ENCODE assay signal across 11 mouse cellular contexts in genomic region chr16:4270911-4271310, GRCm38 (mm10). TPM values are rescaled to one million over a fixed set of nuclear protein-coding genes. Genes with fewer than 3 reads are reported as not detected.
A peak's percentile ranks its signal among the peaks of the same experiment; 100 is the strongest.
DNase-seq lines count a peak whose midpoint lies in the region; TF ChIP-seq lines count a peak whose summit lies in the region.
"Had no signal": no experiment of that assay in that cellular context is flagged by ENCODE, and none has a peak within 500 bp of the region (broad histone marks: within the 10 kb centered on the region; RNA-seq: fewer than 3 reads in every experiment).

No protein-coding gene starts in this region.

- peak; percentile 20 for DNase-seq in embryo, embryonic 11 days
- no peak for DNase-seq in embryo, embryonic 10 days (ENCODE audit: low spot score)
- DNase-seq in kidney, adult 2 months, result peak; percentile 30
- DNase-seq in kidney, adult 11 months, result no peak
- DNase-seq in 3134 (ENCODE audit: extremely low read depth, insufficient read length, low spot score), result peak; percentile 68
- peak; percentile 35 to 50 for DNase-seq in heart, postnatal 10 days
- DNase-seq in ovary, postnatal 10 days (ENCODE audit: low spot score), result no peak
- DNase-seq in left cerebral cortex, postnatal 14 days (ENCODE audit: low spot score in 2 of 2), result no peak
- DNase-seq: gastrocnemius, postnatal 36 days; layer of hippocampus, postnatal 36 days; lung, postnatal 4 days had no signal

- H3K27ac ChIP-seq in kidney, adult 2 months (ENCODE audit: insufficient read depth, low read depth, low read length), result no peak overlapping the region

- no peaks in the 10 kb centered on the region for H3K27me3 ChIP-seq in kidney, adult 2 months (replicated peaks; ENCODE audit: control insufficient read depth, insufficient read depth, low read length)

- H3K4me1 ChIP-seq in kidney, adult 2 months (ENCODE audit: control insufficient read depth, insufficient read depth, low read length), result no peaks in the 10 kb centered on the region

- no peaks in the 10 kb centered on the region for H3K36me3 ChIP-seq in kidney, adult 2 months (ENCODE audit: control insufficient read depth, insufficient read depth, low read length)

- 16% methylated on average over 1 of the region's 1 CpGs for WGBS in kidney, adult 2 months

- TF ChIP-seq CTCF in kidney, adult 2 months (conservative IDR thresholded peaks at IDR 0.05; ENCODE audit: insufficient read depth, insufficient read length, low read depth, low read length), result no peak

- intact Hi-C loops in heart, postnatal 10 days (cut with DNase I), result no loop called here
- intact Hi-C loops in left cerebral cortex, postnatal 14 days (cut with DNase I), result no loop called here

- no peak for TF ChIP-seq POLR2A in kidney, adult 2 months (IDR thresholded peaks at IDR 0.05; ENCODE audit: low read depth, low read length)

- no peak overlapping the region for H3K4me3 ChIP-seq in kidney, adult 2 months (ENCODE audit: insufficient read depth, low read depth, low read length)

RNA-seq across cellular contexts. Expression of gene Crebbp, which starts 57.1 kb away (rescaled TPM):
- 21.6 and 27.1 TPM in 2 replicates for polyA plus RNA-seq in kidney, adult 2 months (2012; rRNA removed)
- total RNA-seq in heart, postnatal 10 days (2021), result 10 to 100 TPM; 56.3 to 57.2 TPM
- total RNA-seq in left cerebral cortex, postnatal 14 days (2021), result 10 to 100 TPM; 79.0 to 86.1 TPM

Comparison
In these comparisons a context has a peak if more than half of its experiments do, and no peak if none do; other contexts are left out.
1. DNase-seq: peak in embryo, embryonic 11 days (single experiment), kidney, adult 2 months (single experiment), 3134 (single experiment) and heart, postnatal 10 days (2 of 2); none in embryo, embryonic 10 days (single experiment), kidney, adult 11 months (single experiment), ovary, postnatal 10 days (single experiment) and left cerebral cortex, postnatal 14 days (0 of 2).